Comparison of ENCODE assay signal across 22 mouse cellular contexts in genomic region chr6:88056866-88057265, GRCm38 (mm10). TPM values are rescaled to one million over a fixed set of nuclear protein-coding genes. Genes with fewer than 3 reads are reported as not detected.
DNase-seq lines count a peak whose midpoint lies in the region; ATAC-seq and TF ChIP-seq lines count a peak whose summit lies in the region.
"Had no signal": no experiment of that assay in that cellular context is flagged by ENCODE, and none has a peak within 500 bp of the region (broad histone marks: within the 10 kb centered on the region; RNA-seq: fewer than 3 reads in every experiment).

No protein-coding gene starts in this region.

- ATAC-seq in hindbrain, embryonic 13.5 days (ENCODE audit: low FRiP score) = no peak
- ATAC-seq: forebrain, embryonic 16.5 days; intestine, embryonic 15.5 days; liver, embryonic 12.5 days had no signal

- peaks cover 47% of the 10 kb centered on the region for H3K27me3 ChIP-seq in hindbrain, embryonic 13.5 days
- H3K27me3 ChIP-seq: intestine, embryonic 15.5 days had no signal

- H3K4me2 ChIP-seq in hindbrain, embryonic 13.5 days = no peak overlapping the region
- H3K4me2 ChIP-seq: heart, embryonic 13.5 days; hindbrain, embryonic 15.5 days; intestine, embryonic 15.5 days; liver, embryonic 12.5 days; lung, embryonic 14.5 days; midbrain, embryonic 11.5 days had no signal

- H3K36me3 ChIP-seq in hindbrain, embryonic 13.5 days = no peaks in the 10 kb centered on the region
- H3K36me3 ChIP-seq: heart, embryonic 13.5 days; hindbrain, embryonic 15.5 days; intestine, embryonic 15.5 days; liver, embryonic 12.5 days had no signal

- peak overlapping the region; percentile 8; the same call in 1 of the 2 replicates for H3K27ac ChIP-seq in embryonic fibroblast, embryonic 13.5 days (ENCODE audit: insufficient read depth, low read length)
- H3K27ac ChIP-seq in hindbrain, embryonic 13.5 days = no peak overlapping the region
- H3K27ac ChIP-seq: heart, embryonic 13.5 days; hindbrain, embryonic 15.5 days; intestine, embryonic 15.5 days had no signal

- H3K4me3 ChIP-seq in embryonic fibroblast, embryonic 13.5 days (ENCODE audit: insufficient read depth, low read length) = no peak overlapping the region
- H3K4me3 ChIP-seq in hindbrain, embryonic 13.5 days = no peak overlapping the region
- H3K4me3 ChIP-seq: heart, embryonic 13.5 days; hindbrain, embryonic 15.5 days; intestine, embryonic 15.5 days; liver, embryonic 12.5 days had no signal

- no peaks in the 10 kb centered on the region for H3K9me3 ChIP-seq in hindbrain, embryonic 13.5 days
- H3K9me3 ChIP-seq: hindbrain, embryonic 15.5 days; intestine, embryonic 15.5 days; liver, embryonic 12.5 days had no signal

- WGBS in hindbrain, embryonic 13.5 days = 91% methylated on average over 5 of the region's 5 CpGs

- H3K4me1 ChIP-seq in embryonic fibroblast, embryonic 13.5 days (ENCODE audit: control insufficient read depth, insufficient read depth, low read length) = no peaks in the 10 kb centered on the region
- H3K4me1 ChIP-seq in hindbrain, embryonic 13.5 days (replicated peaks) = no peaks in the 10 kb centered on the region
- H3K4me1 ChIP-seq: hindbrain, embryonic 15.5 days had no signal

- DNase-seq in frontal cortex, adult 2 months (ENCODE audit: extremely low spot score in 1 of 2, low spot score in 1 of 2) = peak; percentile 58 to 79
- no peak for DNase-seq in frontal cortex, postnatal 14 days (ENCODE audit: low spot score in 2 of 2)
- DNase-seq in right cerebral cortex, adult 18-20 months = peak; percentile 79
- no peak for DNase-seq in right cerebral cortex, postnatal 10 days (ENCODE audit: low spot score in 2 of 2)
- DNase-seq in urinary bladder, postnatal 25 days (ENCODE audit: low spot score) = no peak
- DNase-seq: adrenal gland, adult 2 months; cerebellum, adult 18-20 months; cerebellum, postnatal 25 days; embryo, embryonic 11 days; gastrocnemius, postnatal 14 days; heart, adult 18-20 months; kidney, postnatal 4 days; lung, embryonic 14.5 days; retina, postnatal 1 day had no signal

- TF ChIP-seq CTCF in embryonic fibroblast, embryonic 13.5 days (IDR thresholded peaks at IDR 0.05; ENCODE audit: borderline replicate concordance, insufficient read depth, low read length) = no peak

- no peak overlapping the region for H3K9ac ChIP-seq in hindbrain, embryonic 13.5 days
- H3K9ac ChIP-seq: heart, embryonic 13.5 days; hindbrain, embryonic 15.5 days; intestine, embryonic 15.5 days; liver, embryonic 12.5 days; lung, embryonic 14.5 days had no signal

- no peak for TF ChIP-seq POLR2A in embryonic fibroblast, embryonic 13.5 days (IDR thresholded peaks at IDR 0.05; ENCODE audit: low read depth, low read length)

RNA-seq across cellular contexts. Expression of gene Rab7, which starts 11.8 kb away (rescaled TPM):
- polyA plus RNA-seq in frontal cortex, adult 2 months (2012; rRNA removed) = 388 and 392 TPM in 2 replicates
- 255 and 279 TPM in 2 replicates for polyA plus RNA-seq in embryonic fibroblast, embryonic 13.5 days (2011; ENCODE audit: insufficient read length, low read depth, missing spikeins)
- 290 and 303 TPM in 2 replicates for polyA plus RNA-seq in hindbrain, embryonic 13.5 days (2015; fragmentation: Nextera tagmentation; extraction: Ambion mirVana)

RNA-seq across cellular contexts. Expression of gene Rpn1, which starts 27.4 kb away (rescaled TPM):
- 125 and 138 TPM in 2 replicates for polyA plus RNA-seq in frontal cortex, adult 2 months (2012; rRNA removed)
- 336 and 384 TPM in 2 replicates for polyA plus RNA-seq in embryonic fibroblast, embryonic 13.5 days (2011; ENCODE audit: insufficient read length, low read depth, missing spikeins)
- 284 and 286 TPM in 2 replicates for polyA plus RNA-seq in hindbrain, embryonic 13.5 days (2015; fragmentation: Nextera tagmentation; extraction: Ambion mirVana)

Comparison
In these comparisons a context has a peak if more than half of its experiments do, and no peak if none do; other contexts are left out.
1. DNase-seq: peak in frontal cortex, adult 2 months (2 of 2) and right cerebral cortex, adult 18-20 months (single experiment); none in frontal cortex, postnatal 14 days (0 of 2), right cerebral cortex, postnatal 10 days (0 of 2) and urinary bladder, postnatal 25 days (single experiment).